Comparison of ENCODE assay signal across 8 mouse cellular contexts in the genomic region with DNA sequence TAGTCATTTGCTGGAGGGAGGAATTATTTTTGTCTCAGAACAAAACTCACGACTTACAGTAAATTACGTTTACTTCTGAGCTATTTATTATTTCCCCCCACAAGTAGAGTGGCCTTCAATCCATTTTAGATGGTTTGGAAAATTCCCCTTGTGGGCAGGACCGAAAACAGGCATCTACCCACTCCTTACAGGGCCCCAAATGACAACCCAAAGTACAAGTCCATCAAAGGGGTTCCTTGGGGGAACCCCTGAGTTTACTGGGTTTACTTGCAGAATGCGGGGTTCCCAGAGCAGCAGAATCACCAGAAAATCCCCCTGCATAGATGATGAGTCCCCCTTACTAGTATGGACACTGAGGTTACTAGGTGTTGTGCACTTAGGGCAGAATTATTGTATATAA. TPM values are rescaled to one million over a fixed set of nuclear protein-coding genes. Genes with fewer than 3 reads are reported as not detected.
DNase-seq lines count a peak whose midpoint lies in the region; ATAC-seq lines count a peak whose summit lies in the region.

No protein-coding gene starts in this region.

- peaks cover 33% of the 10 kb centered on the region for H3K36me3 ChIP-seq in kidney, embryonic 14.5 days (ENCODE audit: control insufficient read depth, insufficient read depth, low read length)
- peaks cover 34% of the 10 kb centered on the region for H3K36me3 ChIP-seq in hindbrain, embryonic 15.5 days
- H3K36me3 ChIP-seq in midbrain, embryonic 14.5 days (ENCODE audit: control insufficient read depth, insufficient read depth, low read length): peaks cover 36% of the 10 kb centered on the region

- intact Hi-C loops in left cerebral cortex, postnatal 36 days (cut with DNase I): no loop called here

- H3K4me1 ChIP-seq in kidney, embryonic 14.5 days (ENCODE audit: control insufficient read depth, insufficient read depth, low read length): peaks cover 14% of the 10 kb centered on the region
- peaks cover 16% of the 10 kb centered on the region for H3K4me1 ChIP-seq in hindbrain, embryonic 15.5 days (replicated peaks)
- H3K4me1 ChIP-seq in midbrain, embryonic 14.5 days (ENCODE audit: control insufficient read depth, insufficient read depth, low read length): peaks cover 10% of the 10 kb centered on the region

- H3K4me2 ChIP-seq in kidney, embryonic 14.5 days (replicated peaks; ENCODE audit: low read depth, low read length): peak overlapping the region; percentile 60
- peak overlapping the region; percentile 58 for H3K4me2 ChIP-seq in hindbrain, embryonic 15.5 days
- H3K4me2 ChIP-seq in midbrain, embryonic 14.5 days (ENCODE audit: low read length): peak overlapping the region; percentile 69

- H3K27ac ChIP-seq in kidney, embryonic 14.5 days (ENCODE audit: low read depth, low read length): no peak overlapping the region
- H3K27ac ChIP-seq in hindbrain, embryonic 15.5 days (replicated peaks): no peak overlapping the region
- H3K27ac ChIP-seq in midbrain, embryonic 14.5 days (replicated peaks; ENCODE audit: low read depth, low read length): no peak overlapping the region

- H3K9me3 ChIP-seq in kidney, embryonic 14.5 days (ENCODE audit: control insufficient read depth, low read length): no peaks in the 10 kb centered on the region
- H3K9me3 ChIP-seq in hindbrain, embryonic 15.5 days: no peaks in the 10 kb centered on the region
- no peaks in the 10 kb centered on the region for H3K9me3 ChIP-seq in midbrain, embryonic 14.5 days (ENCODE audit: control insufficient read depth, low read length)

- no peak for DNase-seq in kidney, adult 18-20 months
- DNase-seq in midbrain, embryonic 14.5 days: no peak
- no peak for DNase-seq in urinary bladder, adult 18-20 months (ENCODE audit: low spot score in 2 of 2)
- DNase-seq in left cerebral cortex, postnatal 36 days (ENCODE audit: low spot score in 2 of 2): no peak
- DNase-seq in T-cell, adult 2 months (ENCODE audit: low spot score): no peak

- H3K9ac ChIP-seq in kidney, embryonic 14.5 days (ENCODE audit: low read depth, low read length): peak overlapping the region; percentile 83; the same call in 1 of the 2 replicates
- peak overlapping the region; percentile 71 for H3K9ac ChIP-seq in hindbrain, embryonic 15.5 days
- peak overlapping the region; percentile 75 for H3K9ac ChIP-seq in midbrain, embryonic 14.5 days (replicated peaks; ENCODE audit: low read length)

- ATAC-seq in kidney, embryonic 14.5 days (ENCODE audit: low FRiP score, low TSS enrichment): no peak
- ATAC-seq in activated CD4-positive, CD25-positive, alpha-beta regulatory T cell, adult 4 months: peak; percentile 23
- ATAC-seq in hindbrain, embryonic 15.5 days (ENCODE audit: low FRiP score, low read depth): no peak
- ATAC-seq in midbrain, embryonic 14.5 days (ENCODE audit: low FRiP score, low TSS enrichment): no peak

- peak overlapping the region; percentile 85 for H3K4me3 ChIP-seq in kidney, embryonic 14.5 days (ENCODE audit: low read length)
- peak overlapping the region; percentile 81 for H3K4me3 ChIP-seq in hindbrain, embryonic 15.5 days
- H3K4me3 ChIP-seq in midbrain, embryonic 14.5 days (replicated peaks; ENCODE audit: low read depth, low read length): peak overlapping the region; percentile 76

- WGBS in kidney, embryonic 14.5 days: 38% methylated on average over 4 of the region's 4 CpGs
- 54% methylated on average over 4 of the region's 4 CpGs for WGBS in hindbrain, embryonic 15.5 days
- 56% methylated on average over 4 of the region's 4 CpGs for WGBS in midbrain, embryonic 14.5 days

- H3K27me3 ChIP-seq in kidney, embryonic 14.5 days (ENCODE audit: control insufficient read depth, insufficient read depth, low read length): no peaks in the 10 kb centered on the region
- no peaks in the 10 kb centered on the region for H3K27me3 ChIP-seq in hindbrain, embryonic 15.5 days
- H3K27me3 ChIP-seq in midbrain, embryonic 14.5 days (ENCODE audit: control insufficient read depth, insufficient read depth, low read length): no peaks in the 10 kb centered on the region

RNA-seq across cellular contexts. Expression of a gene that starts 0.8 kb away (rescaled TPM):
- polyA plus RNA-seq in kidney, embryonic 14.5 days (2014; fragmentation: Nextera tagmentation; extraction: Ambion mirVana): 33.1 and 38.4 TPM in 2 replicates
- polyA plus RNA-seq in activated CD4-positive, CD25-positive, alpha-beta regulatory T cell, adult 4 months (2017; shearing (Covaris generic)): 10 to 100 TPM; 27.9 to 32.7 TPM
- polyA plus RNA-seq in hindbrain, embryonic 15.5 days (2015; fragmentation: Nextera tagmentation; extraction: Ambion mirVana): 43.6 and 47.9 TPM in 2 replicates
- 36.2 and 41.4 TPM in 2 replicates for polyA plus RNA-seq in midbrain, embryonic 14.5 days (2014; fragmentation: Nextera tagmentation; extraction: Ambion mirVana)
- 10 to 100 TPM; 43.3 to 44.5 TPM for total RNA-seq in left cerebral cortex, postnatal 36 days (2021)

RNA-seq across cellular contexts. Expression of a gene that starts 10.8 kb away (rescaled TPM):
- polyA plus RNA-seq in kidney, embryonic 14.5 days (2014; fragmentation: Nextera tagmentation; extraction: Ambion mirVana): 380 and 457 TPM in 2 replicates
- polyA plus RNA-seq in activated CD4-positive, CD25-positive, alpha-beta regulatory T cell, adult 4 months (2017; shearing (Covaris generic)): 100 to 1,000 TPM; 255 to 259 TPM
- polyA plus RNA-seq in hindbrain, embryonic 15.5 days (2015; fragmentation: Nextera tagmentation; extraction: Ambion mirVana): 375 and 385 TPM in 2 replicates
- 363 and 404 TPM in 2 replicates for polyA plus RNA-seq in midbrain, embryonic 14.5 days (2014; fragmentation: Nextera tagmentation; extraction: Ambion mirVana)
- total RNA-seq in left cerebral cortex, postnatal 36 days (2021): 100 to 1,000 TPM; 224 to 227 TPM

RNA-seq across cellular contexts. Expression of a gene that starts 11.2 kb away (rescaled TPM):
- 13.9 and 26.3 TPM in 2 replicates for polyA plus RNA-seq in kidney, embryonic 14.5 days (2014; fragmentation: Nextera tagmentation; extraction: Ambion mirVana)
- polyA plus RNA-seq in activated CD4-positive, CD25-positive, alpha-beta regulatory T cell, adult 4 months (2017; shearing (Covaris generic)): 10 to 100 TPM; 11.8 to 13.5 TPM
- polyA plus RNA-seq in hindbrain, embryonic 15.5 days (2015; fragmentation: Nextera tagmentation; extraction: Ambion mirVana): 6.9 and 7.3 TPM in 2 replicates
- 2.4 and 4.8 TPM in 2 replicates for polyA plus RNA-seq in midbrain, embryonic 14.5 days (2014; fragmentation: Nextera tagmentation; extraction: Ambion mirVana)
- total RNA-seq in left cerebral cortex, postnatal 36 days (2021): 1 to 10 TPM; 1.2 to 1.9 TPM

RNA-seq across cellular contexts. Expression of a gene that starts 35.3 kb away (rescaled TPM):
- 20.4 and 21.3 TPM in 2 replicates for polyA plus RNA-seq in kidney, embryonic 14.5 days (2014; fragmentation: Nextera tagmentation; extraction: Ambion mirVana)
- 100 to 1,000 TPM; 111 to 127 TPM for polyA plus RNA-seq in activated CD4-positive, CD25-positive, alpha-beta regulatory T cell, adult 4 months (2017; shearing (Covaris generic))
- polyA plus RNA-seq in hindbrain, embryonic 15.5 days (2015; fragmentation: Nextera tagmentation; extraction: Ambion mirVana): 154 TPM in 2 replicates
- polyA plus RNA-seq in midbrain, embryonic 14.5 days (2014; fragmentation: Nextera tagmentation; extraction: Ambion mirVana): 152 and 168 TPM in 2 replicates
- total RNA-seq in left cerebral cortex, postnatal 36 days (2021): 100 to 1,000 TPM; 217 to 219 TPM
